Mouse (Mus musculus) stomach, embryonic 16.5 days (tissue): Measurements from ENCODE around the gene Rcor1. TPM values are rescaled to one million over a fixed set of nuclear protein-coding genes. Genes with fewer than 3 reads are reported as not detected.
A peak's percentile ranks its signal among the peaks of the same experiment; 100 is the strongest.

Experiments used
- ATAC-seq: fragments of 200-750 bp; cut with Nextera tagmentation; 2 replicates; pipeline ENCODE4 v1.8.0; 2017; ENCODE audit warnings: moderate number of reproducible peaks, moderate TSS enrichment; ENCODE audit not compliant: insufficient read depth, low FRiP score
- H3K27ac ChIP-seq: fragments of 300-500 bp; sonication (generic); 2 replicates; pipeline ENCODE4 v1.5.1; 2014; ENCODE audit warnings: low read length
- H3K27me3 ChIP-seq: fragments of 300-500 bp; sonication (generic); 2 replicates; pipeline ENCODE4 v1.6.1; 2014; ENCODE audit warnings: low read length, control low read depth, mixed read lengths; ENCODE audit not compliant: control insufficient read depth, insufficient read depth
- H3K36me3 ChIP-seq: fragments of 300-500 bp; sonication (generic); 2 replicates; pipeline ENCODE4 v1.6.1; 2014; ENCODE audit warnings: low read length; ENCODE audit not compliant: control insufficient read depth, insufficient read depth
- H3K4me1 ChIP-seq: fragments of 300-500 bp; sonication (generic); 2 replicates; pipeline ENCODE4 v1.6.1; 2014; ENCODE audit warnings: low read length, control low read depth, mixed read lengths; ENCODE audit not compliant: control insufficient read depth, insufficient read depth
- H3K4me2 ChIP-seq: fragments of 300-500 bp; sonication (generic); 2 replicates; pipeline ENCODE4 v1.6.1; 2014; ENCODE audit warnings: low read depth, low read length, mixed read lengths
- H3K4me3 ChIP-seq: fragments of 300-500 bp; sonication (generic); replicated peaks from 2 replicates; pipeline ENCODE4 v1.5.1; 2014; ENCODE audit warnings: mild to moderate bottlenecking, low read length
- H3K9ac ChIP-seq: fragments of 300-500 bp; sonication (generic); 2 replicates; pipeline ENCODE4 v1.6.1; 2014; ENCODE audit warnings: low read length
- H3K9me3 ChIP-seq: fragments of 300-500 bp; sonication (generic); replicated peaks from 2 replicates; pipeline ENCODE4 v1.6.1; 2016; ENCODE audit warnings: low read length, control low read depth; ENCODE audit not compliant: control insufficient read depth
- WGBS: fragments of 180-500 bp; shearing (Covaris S2); extraction: QIAGEN DNeasy Blood & Tissue Kit; methylation state at CpG from one replicate; pipeline ENCODE4 v1.1.7; 2014; 5-methylcytosine and 5-hydroxymethylcytosine counted together
- polyA plus RNA-seq: library from polyadenylated mRNA; unstranded; fragments of >200 nt; fragmentation: Nextera tagmentation; extraction: Ambion mirVana; gene quantifications from 2 replicates; pipeline ENCODE4 v1.2.1, GENCODE M21; 2015

The Rcor1 gene
- polyA plus RNA-seq, 1 experiment from 2014 or later = 10.9 TPM

DNA sequence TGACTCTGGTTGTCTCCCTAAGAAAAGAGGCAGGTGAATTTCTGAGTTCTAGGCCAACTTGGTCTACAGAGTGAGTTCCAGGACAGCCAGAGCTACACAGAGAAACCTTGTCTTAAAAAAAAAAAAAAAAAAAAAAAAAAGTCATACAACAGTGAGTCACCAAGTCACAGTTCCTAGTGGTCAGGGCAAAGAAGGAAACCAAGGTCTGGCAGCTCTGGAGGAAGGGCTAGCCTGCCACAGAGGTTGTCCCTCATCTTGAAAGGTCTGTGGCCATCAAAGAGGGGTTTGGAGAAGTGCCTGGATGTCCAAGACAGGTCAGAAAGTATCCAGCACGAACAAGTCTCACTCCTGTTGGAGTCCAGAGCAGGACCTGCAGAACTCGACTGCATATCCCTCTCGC is 22.3 kb upstream of the Rcor1 start:
- H3K27ac ChIP-seq = no peak overlapping the region
- H3K9ac ChIP-seq = no peak overlapping the region
- H3K4me2 ChIP-seq = no peak overlapping the region
- no peaks in the 10 kb centered on the region for H3K4me1 ChIP-seq
- no peak overlapping the region for H3K4me3 ChIP-seq
- no peaks in the 10 kb centered on the region for H3K36me3 ChIP-seq
- H3K9me3 ChIP-seq = peaks cover 3% of the 10 kb centered on the region; the same call in 1 of the 2 replicates
- H3K27me3 ChIP-seq = no peaks in the 10 kb centered on the region
- WGBS = 83% methylated on average over 3 of the region's 3 CpGs
- ATAC-seq = no peak

DNA sequence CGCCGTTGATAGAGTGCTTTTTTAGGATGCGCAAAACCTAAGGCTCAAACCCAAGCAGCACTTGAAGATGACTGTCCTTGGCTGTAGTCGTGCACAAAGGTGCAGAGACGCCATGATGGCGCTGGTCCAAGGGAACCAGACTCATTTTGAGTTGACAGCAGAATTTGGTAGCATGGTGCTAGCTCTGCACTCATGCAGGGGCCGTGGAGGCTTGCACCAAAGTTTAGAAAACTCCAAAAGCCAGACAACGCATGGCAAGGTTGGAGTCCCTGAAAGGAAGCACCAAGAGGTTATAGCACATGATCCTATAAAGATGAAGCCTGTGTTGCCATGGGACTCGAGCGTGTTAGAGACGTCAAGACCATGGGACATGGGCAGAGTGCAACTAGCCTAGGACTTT is 21.1 kb upstream of the Rcor1 start:
- H3K9me3 ChIP-seq = no peaks in the 10 kb centered on the region
- H3K4me1 ChIP-seq = no peaks in the 10 kb centered on the region
- WGBS = 91% methylated on average over 11 of the region's 11 CpGs
- ATAC-seq = no peak
- H3K27me3 ChIP-seq = no peaks in the 10 kb centered on the region
- no peak overlapping the region for H3K27ac ChIP-seq
- H3K4me3 ChIP-seq = no peak overlapping the region
- no peak overlapping the region for H3K9ac ChIP-seq
- no peak overlapping the region for H3K4me2 ChIP-seq
- no peaks in the 10 kb centered on the region for H3K36me3 ChIP-seq

DNA sequence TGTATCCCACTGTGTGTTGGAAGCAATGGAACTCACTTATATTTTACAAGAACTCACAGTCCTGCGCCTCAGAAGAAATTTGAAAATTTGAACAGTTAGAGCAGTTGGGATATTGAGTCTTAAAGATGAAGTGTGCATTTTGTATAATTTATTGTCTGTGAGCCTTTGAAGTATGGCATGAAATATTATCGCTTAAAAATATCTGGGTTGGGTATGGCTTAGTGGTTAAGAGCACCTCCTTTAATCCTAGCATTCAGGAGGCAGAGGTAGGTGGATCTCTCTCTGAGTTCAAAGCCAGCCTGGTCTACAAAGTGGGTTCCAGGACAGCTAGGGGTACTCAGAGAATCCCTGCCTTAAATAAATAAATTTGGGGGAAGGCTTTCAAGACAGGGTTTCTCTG is 20.1 kb upstream of the Rcor1 start:
- no peak overlapping the region for H3K27ac ChIP-seq
- no peaks in the 10 kb centered on the region for H3K36me3 ChIP-seq
- no peaks in the 10 kb centered on the region for H3K4me1 ChIP-seq
- H3K27me3 ChIP-seq = no peaks in the 10 kb centered on the region
- no peak overlapping the region for H3K4me2 ChIP-seq
- ATAC-seq = no peak
- 87% methylated on average over 2 of the region's 2 CpGs for WGBS
- H3K9ac ChIP-seq = no peak overlapping the region
- H3K9me3 ChIP-seq = no peaks in the 10 kb centered on the region
- no peak overlapping the region for H3K4me3 ChIP-seq

DNA sequence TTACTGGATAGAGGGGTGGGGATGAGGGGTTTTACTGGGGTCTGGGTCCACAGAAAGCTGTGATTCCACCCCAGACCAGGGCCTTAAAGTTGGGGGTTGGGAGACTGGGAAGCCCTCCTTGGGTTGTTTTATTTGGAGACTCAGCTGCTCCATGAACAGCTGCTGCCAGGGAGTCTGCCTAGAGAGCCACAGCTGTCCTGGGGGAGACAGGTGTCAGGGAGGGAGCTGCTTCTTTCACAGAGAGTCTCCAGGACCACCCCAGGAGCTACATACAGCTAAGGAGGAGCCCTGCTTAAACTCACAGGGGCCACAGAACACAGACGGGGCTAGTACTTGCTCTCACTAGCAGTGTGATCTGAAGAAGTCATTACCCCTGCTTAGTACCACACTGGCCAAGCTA is 18.0 kb upstream of the Rcor1 start:
- H3K27ac ChIP-seq = no peak overlapping the region
- ATAC-seq = no peak
- no peaks in the 10 kb centered on the region for H3K4me1 ChIP-seq
- H3K4me2 ChIP-seq = no peak overlapping the region
- H3K9me3 ChIP-seq = no peaks in the 10 kb centered on the region
- H3K27me3 ChIP-seq = no peaks in the 10 kb centered on the region
- 48% methylated on average over 1 of the region's 1 CpGs for WGBS
- H3K36me3 ChIP-seq = no peaks in the 10 kb centered on the region
- no peak overlapping the region for H3K4me3 ChIP-seq
- no peak overlapping the region for H3K9ac ChIP-seq

DNA sequence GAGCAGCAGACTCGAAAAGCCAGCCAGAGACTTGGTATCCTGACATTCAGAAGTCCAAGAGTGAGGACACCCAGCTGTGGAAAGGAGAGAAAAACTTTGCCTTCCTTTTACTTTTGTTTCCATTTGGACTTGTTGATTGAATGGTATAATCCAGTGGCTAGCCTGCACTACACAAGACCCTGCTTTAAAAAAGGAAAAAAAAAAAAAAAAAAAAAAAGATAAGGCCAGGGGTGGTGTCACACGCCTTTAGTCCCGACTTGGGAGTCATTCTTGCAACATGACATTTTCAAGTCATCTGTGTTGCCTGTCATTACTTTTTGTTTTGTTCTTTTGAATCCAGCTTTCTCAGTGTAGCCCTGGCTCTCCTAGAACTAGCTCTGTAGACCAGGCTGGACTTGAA is 17.6 kb upstream of the Rcor1 start:
- Histone ChIP-seq H3K9ac (no peak overlapping the region), H3K4me1 (no peaks in the 10 kb centered on the region), H3K4me2 (no peak overlapping the region), H3K36me3 (no peaks in the 10 kb centered on the region), H3K27ac (no peak overlapping the region), H3K4me3 (no peak overlapping the region), H3K9me3 (no peaks in the 10 kb centered on the region), H3K27me3 (no peaks in the 10 kb centered on the region)
- WGBS = 64% methylated on average over 3 of the region's 3 CpGs
- no peak for ATAC-seq

DNA sequence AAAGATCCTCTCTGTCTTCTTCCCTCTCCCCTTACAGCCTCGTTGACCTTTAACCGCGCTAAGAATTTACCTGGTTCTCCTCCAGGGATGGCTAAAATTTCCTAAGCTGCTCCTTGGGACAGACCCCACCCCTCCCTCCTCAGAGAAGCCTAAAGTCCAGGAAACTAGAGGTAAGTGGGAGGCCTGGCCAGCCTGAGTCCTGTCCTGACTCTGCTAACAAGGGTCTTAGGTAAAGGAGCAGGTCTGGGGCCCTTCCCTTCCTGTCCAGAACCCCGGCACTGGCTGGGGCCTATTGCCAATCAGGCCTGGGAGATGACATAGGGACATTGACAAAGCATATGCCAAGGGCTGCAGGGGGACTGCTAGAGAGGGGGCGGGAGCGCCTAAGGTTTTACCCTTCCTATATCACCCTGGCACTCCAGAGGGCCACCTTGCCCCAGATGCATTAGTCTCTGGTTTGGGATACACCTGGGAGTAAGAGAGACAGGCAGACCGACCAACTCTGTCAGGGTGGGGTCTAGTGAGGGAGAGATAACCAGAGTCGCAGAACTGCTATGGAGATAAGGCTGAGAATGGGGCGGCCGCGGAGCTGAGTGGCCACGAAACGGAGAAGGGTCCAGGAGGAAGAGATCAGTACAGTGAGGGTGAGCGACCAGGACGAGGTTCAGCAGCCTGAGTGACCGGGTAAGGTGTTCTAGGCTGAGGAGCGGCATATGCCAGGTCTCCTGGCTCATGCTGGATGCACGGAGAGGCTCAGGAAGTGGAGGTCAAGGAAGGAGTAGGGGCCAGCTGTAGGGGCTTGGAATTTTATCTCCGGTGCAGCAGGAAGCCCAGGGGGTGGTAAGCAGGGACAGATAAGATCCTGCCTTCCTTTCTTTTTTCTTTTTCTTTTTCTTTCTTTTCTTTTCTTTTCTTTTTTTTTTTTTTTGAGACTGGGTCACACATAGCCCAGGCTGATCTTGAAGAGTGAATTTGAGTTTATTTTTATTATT is 10.7 kb upstream of the Rcor1 start:
- Histone ChIP-seq H3K27ac (no peak overlapping the region), H3K9me3 (no peaks in the 10 kb centered on the region), H3K4me3 (no peak overlapping the region), H3K27me3 (no peaks in the 10 kb centered on the region), H3K4me2 (no peak overlapping the region), H3K4me1 (no peaks in the 10 kb centered on the region), H3K9ac (no peak overlapping the region), H3K36me3 (no peaks in the 10 kb centered on the region)
- no peak for ATAC-seq
- 38% methylated on average over 19 of the region's 19 CpGs for WGBS

DNA sequence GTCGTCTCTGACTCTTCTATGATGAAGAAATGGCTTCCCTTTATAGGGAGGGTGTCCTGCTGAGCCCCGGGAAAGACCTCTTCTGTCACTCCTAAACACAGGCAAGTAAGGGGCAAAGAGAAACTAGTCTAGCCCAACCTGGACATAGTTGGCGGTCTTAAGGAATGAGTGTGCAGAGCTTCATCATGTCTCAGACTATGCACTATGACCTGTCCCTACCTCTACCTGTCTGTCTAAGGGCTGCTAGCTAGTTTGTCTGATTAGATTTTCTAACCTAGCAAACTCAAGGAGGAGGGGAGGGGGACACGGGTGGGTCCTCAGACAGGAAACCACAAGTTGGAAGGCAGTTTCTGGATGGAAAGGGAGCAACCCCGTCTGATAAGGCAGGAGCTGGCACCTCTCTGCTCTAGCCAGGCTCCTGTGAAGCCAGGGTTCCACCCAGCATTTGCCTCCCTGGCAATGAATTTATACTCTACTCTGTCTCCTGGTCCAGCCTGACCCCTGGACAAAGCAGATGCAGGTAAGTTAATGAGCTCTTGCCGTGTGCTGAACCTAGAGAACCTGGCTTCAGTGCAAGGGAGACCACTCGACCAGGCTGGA is 9.8 kb upstream of the Rcor1 start:
- Histone ChIP-seq H3K4me1 (no peaks in the 10 kb centered on the region), H3K4me2 (no peak overlapping the region), H3K27ac (no peak overlapping the region), H3K4me3 (no peak overlapping the region), H3K9ac (no peak overlapping the region), H3K27me3 (no peaks in the 10 kb centered on the region), H3K36me3 (no peaks in the 10 kb centered on the region), H3K9me3 (no peaks in the 10 kb centered on the region)
- ATAC-seq = no peak
- WGBS = 64% methylated on average over 7 of the region's 7 CpGs

DNA sequence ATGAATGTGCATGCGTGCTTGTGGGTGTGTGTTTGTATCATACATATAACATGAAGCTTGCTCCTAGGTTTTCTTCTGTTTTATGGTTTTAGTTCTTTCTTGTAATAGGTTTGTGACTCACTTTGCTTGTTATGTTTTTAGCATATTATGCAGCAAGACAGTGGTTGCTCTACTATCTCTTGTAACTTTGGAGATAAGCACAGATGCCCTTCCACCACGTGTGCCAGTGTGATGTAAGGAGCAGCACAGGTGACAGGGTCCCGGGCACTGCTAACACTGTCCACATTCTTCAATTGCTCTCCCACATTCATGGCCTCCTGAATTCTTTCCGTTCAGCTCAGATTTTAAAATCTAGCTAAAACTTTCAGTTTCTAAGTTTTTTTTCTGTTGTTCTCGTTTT is 6.3 kb upstream of the Rcor1 start:
- Histone ChIP-seq H3K4me2 (no peak overlapping the region), H3K36me3 (no peaks in the 10 kb centered on the region), H3K27me3 (no peaks in the 10 kb centered on the region), H3K9me3 (no peaks in the 10 kb centered on the region), H3K27ac (no peak overlapping the region), H3K9ac (no peak overlapping the region), H3K4me1 (peaks cover 8% of the 10 kb centered on the region), H3K4me3 (no peak overlapping the region)
- 85% methylated on average over 5 of the region's 5 CpGs for WGBS
- ATAC-seq = no peak

DNA sequence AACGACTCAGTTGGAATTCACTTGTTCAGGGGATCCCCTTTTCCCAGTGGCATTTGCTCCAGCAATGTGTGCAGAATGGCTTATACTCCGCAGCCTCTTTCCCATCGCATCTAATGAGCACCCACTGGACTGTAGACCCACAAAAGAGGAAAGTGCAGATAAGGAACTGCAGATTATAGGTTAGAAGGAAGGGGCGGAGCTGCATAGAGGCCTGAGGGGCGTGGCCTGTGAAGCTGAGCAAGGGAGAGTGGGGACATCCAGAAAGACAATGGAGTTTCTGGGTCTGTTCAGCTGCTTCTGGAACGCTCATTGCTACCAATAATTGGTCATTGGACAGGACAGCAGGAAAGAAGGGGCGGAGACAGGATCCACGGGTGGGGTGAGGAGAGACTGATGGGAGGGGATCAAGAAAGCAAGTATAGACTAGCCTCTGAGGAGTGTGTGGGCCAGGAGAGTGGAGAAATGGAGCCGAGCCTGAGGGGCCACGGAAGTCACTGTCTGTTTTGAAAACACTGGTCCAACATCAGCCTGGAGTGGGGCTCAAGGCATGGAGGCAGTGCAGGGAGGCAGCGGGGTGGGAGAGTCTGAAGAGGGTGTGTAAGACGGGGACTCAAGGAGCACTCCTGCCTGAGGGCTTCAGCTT is 3.8 kb upstream of the Rcor1 start:
- H3K4me2 ChIP-seq = no peak overlapping the region
- peak overlapping the region; percentile 14; the same call in 1 of the 2 replicates for H3K27ac ChIP-seq

More for the DNA sequence above, 3.8 kb upstream of the Rcor1 start:
- no peak overlapping the region for H3K9ac ChIP-seq
- no peaks in the 10 kb centered on the region for H3K36me3 ChIP-seq
- H3K4me3 ChIP-seq = no peak overlapping the region
- H3K27me3 ChIP-seq = no peaks in the 10 kb centered on the region
- H3K4me1 ChIP-seq = peaks cover 9% of the 10 kb centered on the region
- 57% methylated on average over 12 of the region's 12 CpGs for whole genome bisulfite sequencing
- H3K9me3 ChIP-seq = no peaks in the 10 kb centered on the region
- ATAC-seq = no peak
